9 mouse cellular contexts compared by ENCODE assay signal in the genomic region with DNA sequence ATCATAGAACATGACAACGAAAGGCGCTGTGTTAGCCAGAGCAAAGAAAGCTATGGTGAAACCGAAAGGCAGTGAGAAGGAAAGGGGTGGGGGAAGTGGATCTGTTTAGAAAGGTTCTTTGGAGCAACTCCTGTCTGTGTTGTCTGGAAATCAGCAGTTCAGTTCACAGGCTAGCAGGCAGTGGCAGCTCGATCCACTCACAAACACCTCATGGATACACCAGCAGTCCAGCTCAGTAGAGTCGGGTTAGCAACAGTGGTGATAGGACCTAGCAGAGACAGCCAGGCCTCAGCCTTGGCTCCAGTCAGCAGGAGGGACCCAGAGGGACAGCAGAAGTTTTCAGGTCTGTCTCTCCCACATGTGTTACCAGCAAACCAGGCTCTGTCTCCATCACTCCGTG. TPM values are rescaled to one million over a fixed set of nuclear protein-coding genes. Genes with fewer than 3 reads are reported as not detected.
A peak's percentile ranks its signal among the peaks of the same experiment; 100 is the strongest.
DNase-seq lines count a peak whose midpoint lies in the region; ATAC-seq and TF ChIP-seq lines count a peak whose summit lies in the region.
"Not testable (repeated sequence)": the region's sequence is repeated elsewhere in the genome, so short reads cannot be mapped to it uniquely, and the experiment has no call there.
"Had no signal": no experiment of that assay in that cellular context is flagged by ENCODE, and none has a peak within 500 bp of the region (broad histone marks: within the 10 kb centered on the region; RNA-seq: fewer than 3 reads in every experiment).

No protein-coding gene starts in this region.

- H3K4me1 ChIP-seq in lung, embryonic 14.5 days (ENCODE audit: insufficient read depth), result not testable (repeated sequence)

- not testable (repeated sequence) for H3K4me3 ChIP-seq in lung, embryonic 14.5 days (ENCODE audit: low read depth, low read length)

- peak; percentile 66; the same call in 1 of the 2 replicates for ATAC-seq in lung, embryonic 14.5 days (ENCODE audit: insufficient read depth)

- WGBS in lung, embryonic 14.5 days, result 70% methylated on average over 6 of the region's 6 CpGs

- not testable (repeated sequence) for H3K4me2 ChIP-seq in lung, embryonic 14.5 days

- TF ChIP-seq CTCF in lung, embryonic 14.5 days (IDR thresholded peaks at IDR 0.05; ENCODE audit: low read depth), result not testable (repeated sequence)

- DNase-seq in heart, adult 11 months, result peak; percentile 80
- peak; percentile 54 to 59 for DNase-seq in lung, adult 18-20 months
- not testable (repeated sequence) for DNase-seq in lung, embryonic 14.5 days
- peak; percentile 69 for DNase-seq in lung, postnatal 10 days
- DNase-seq in lung, postnatal 25 days (ENCODE audit: low spot score), result peak; percentile 48
- DNase-seq in lung, postnatal 4 days, result peak; percentile 29 to 80

- not testable (repeated sequence) for H3K9me3 ChIP-seq in lung, embryonic 14.5 days (ENCODE audit: low read depth, low read length)

- not testable (repeated sequence) for H3K9ac ChIP-seq in lung, embryonic 14.5 days

- not testable (repeated sequence) for H3K27ac ChIP-seq in lung, embryonic 14.5 days (ENCODE audit: low read depth)

- H3K27me3 ChIP-seq in lung, embryonic 14.5 days (ENCODE audit: insufficient read depth, low read length), result not testable (repeated sequence)

- H3K36me3 ChIP-seq in lung, embryonic 14.5 days (ENCODE audit: insufficient read depth), result not testable (repeated sequence)

RNA-seq across cellular contexts. Expression of gene Wasf3, which starts 16.2 kb away (rescaled TPM):
- polyA plus RNA-seq in lung, embryonic 14.5 days (2014; fragmentation: Nextera tagmentation; extraction: Ambion mirVana), result 0.57 and 0.84 TPM in 2 replicates
- polyA plus RNA-seq: activated CD4-positive, CD25-positive, alpha-beta regulatory T cell, adult 4 months; CD4-positive, CD25-positive, alpha-beta regulatory T cell, adult 4 months; G1E had no signal
